8 mouse cellular contexts compared by ENCODE assay signal in genomic region chr13:17992697-17993514, GRCm38 (mm10). TPM values are rescaled to one million over a fixed set of nuclear protein-coding genes. Genes with fewer than 3 reads are reported as not detected.
DNase-seq lines count a peak whose midpoint lies in the region; ATAC-seq and TF ChIP-seq lines count a peak whose summit lies in the region.

TSS of gene Yae1d1 (minus strand) at chr13:17993349.

- under 1% methylated on average over 54 of the region's 54 CpGs for WGBS in forebrain, embryonic 10.5 days
- WGBS in heart, embryonic 15.5 days, result under 1% methylated on average over 53 of the region's 54 CpGs
- WGBS in liver, embryonic 14.5 days (ENCODE audit: insufficient replicate concordance), result under 1% methylated on average over 54 of the region's 54 CpGs
- under 1% methylated on average over 54 of the region's 54 CpGs for WGBS in neural tube, embryonic 11.5 days
- under 1% methylated on average over 54 of the region's 54 CpGs for WGBS in stomach, postnatal 0 days

- peaks cover 12% of the 10 kb centered on the region for H3K4me1 ChIP-seq in forebrain, embryonic 10.5 days
- H3K4me1 ChIP-seq in heart, embryonic 15.5 days (replicated peaks), result peaks cover 7% of the 10 kb centered on the region
- peaks cover 0 to 6% of the 10 kb centered on the region in 2 experiments; a peak in 1 of 4 replicates for H3K4me1 ChIP-seq in liver, embryonic 14.5 days (replicated peaks; ENCODE audit: control insufficient read depth in 2 of 2, insufficient read depth in 2 of 2, low read length in 1 of 2)
- peaks cover 4% of the 10 kb centered on the region; the same call in 1 of the 2 replicates for H3K4me1 ChIP-seq in neural tube, embryonic 11.5 days (ENCODE audit: control insufficient read depth, insufficient read depth, low read length)
- no peaks in the 10 kb centered on the region for H3K4me1 ChIP-seq in stomach, postnatal 0 days (replicated peaks; ENCODE audit: control insufficient read depth, insufficient read depth)

- H3K27me3 ChIP-seq in forebrain, embryonic 10.5 days (ENCODE audit: poor library complexity, severe bottlenecking), result no peaks in the 10 kb centered on the region
- no peaks in the 10 kb centered on the region for H3K27me3 ChIP-seq in heart, embryonic 15.5 days
- no peaks in the 10 kb centered on the region for H3K27me3 ChIP-seq in liver, embryonic 14.5 days (ENCODE audit: control insufficient read depth, insufficient read depth, low read length)
- H3K27me3 ChIP-seq in neural tube, embryonic 11.5 days (ENCODE audit: control insufficient read depth, insufficient read depth, low read length), result no peaks in the 10 kb centered on the region
- H3K27me3 ChIP-seq in stomach, postnatal 0 days (ENCODE audit: control insufficient read depth, insufficient read depth, low read length), result no peaks in the 10 kb centered on the region

- no peaks in the 10 kb centered on the region for H3K9me3 ChIP-seq in forebrain, embryonic 10.5 days
- no peaks in the 10 kb centered on the region for H3K9me3 ChIP-seq in heart, embryonic 15.5 days (replicated peaks)
- no peaks in the 10 kb centered on the region for H3K9me3 ChIP-seq in liver, embryonic 14.5 days (ENCODE audit: control insufficient read depth, low read length)
- H3K9me3 ChIP-seq in neural tube, embryonic 11.5 days (ENCODE audit: control insufficient read depth, low read length), result no peaks in the 10 kb centered on the region
- H3K9me3 ChIP-seq in stomach, postnatal 0 days (ENCODE audit: control insufficient read depth, low read length), result no peaks in the 10 kb centered on the region

- peak within 1 kb of the TSS; percentile 80 for H3K4me2 ChIP-seq in heart, embryonic 15.5 days
- H3K4me2 ChIP-seq in liver, embryonic 14.5 days (ENCODE audit: low read depth), result peak within 1 kb of the TSS; percentile 73
- H3K4me2 ChIP-seq in neural tube, embryonic 11.5 days (ENCODE audit: low read depth), result peak within 1 kb of the TSS; percentile 71
- H3K4me2 ChIP-seq in stomach, postnatal 0 days (replicated peaks; ENCODE audit: low read depth), result peak within 1 kb of the TSS; percentile 52

- TF ChIP-seq EP300 in liver, embryonic 14.5 days (IDR thresholded peaks at IDR 0.05; ENCODE audit: low read depth), result no peak
- TF ChIP-seq EP300 in stomach, postnatal 0 days (optimal IDR thresholded peaks at IDR 0.05), result peak; percentile 47

- peak within 1 kb of the TSS; percentile 85 for H3K9ac ChIP-seq in heart, embryonic 15.5 days
- H3K9ac ChIP-seq in liver, embryonic 14.5 days (replicated peaks), result peak within 1 kb of the TSS; percentile 83
- peak within 1 kb of the TSS; percentile 79 for H3K9ac ChIP-seq in neural tube, embryonic 11.5 days (ENCODE audit: low read length)
- H3K9ac ChIP-seq in stomach, postnatal 0 days (ENCODE audit: low read length), result peak within 1 kb of the TSS; percentile 82

- H3K27ac ChIP-seq in forebrain, embryonic 10.5 days, result peak within 1 kb of the TSS; percentile 89
- H3K27ac ChIP-seq in heart, embryonic 15.5 days, result peak within 1 kb of the TSS; percentile 91
- peak within 1 kb of the TSS; percentile 37 for H3K27ac ChIP-seq in liver, embryonic 14.5 days
- H3K27ac ChIP-seq in neural tube, embryonic 11.5 days (ENCODE audit: low read depth, low read length), result peak within 1 kb of the TSS; percentile 31; the same call in 1 of the 2 replicates
- peak within 1 kb of the TSS; percentile 90 for H3K27ac ChIP-seq in stomach, postnatal 0 days (replicated peaks)

- H3K4me3 ChIP-seq in forebrain, embryonic 10.5 days, result peak within 1 kb of the TSS; percentile 82
- peak within 1 kb of the TSS; percentile 94 for H3K4me3 ChIP-seq in heart, embryonic 15.5 days
- H3K4me3 ChIP-seq in liver, embryonic 14.5 days (ENCODE audit: insufficient read depth in 1 of 2, low read depth in 2 of 2, low read length in 2 of 2), result peak within 1 kb of the TSS; percentile 78 to 90
- H3K4me3 ChIP-seq in neural tube, embryonic 11.5 days (ENCODE audit: low read depth, low read length), result peak within 1 kb of the TSS; percentile 71
- peak within 1 kb of the TSS; percentile 66 for H3K4me3 ChIP-seq in stomach, postnatal 0 days (ENCODE audit: low read depth, low read length)

- ATAC-seq in heart, embryonic 15.5 days (replicated peaks; ENCODE audit: insufficient number of reproducible peaks, insufficient read depth, low FRiP score, low read depth), result peak; percentile 97
- peak; percentile 90 for ATAC-seq in liver, embryonic 14.5 days (ENCODE audit: insufficient read depth)
- ATAC-seq in neural tube, embryonic 11.5 days (ENCODE audit: insufficient read depth, low FRiP score, low TSS enrichment), result peak; percentile 97
- ATAC-seq in stomach, postnatal 0 days (ENCODE audit: low FRiP score, low TSS enrichment), result peak; percentile 99

- H3K36me3 ChIP-seq in forebrain, embryonic 10.5 days (replicated peaks), result peaks cover 16% of the 10 kb centered on the region
- peaks cover under 1% of the 10 kb centered on the region; the same call in 1 of the 2 replicates for H3K36me3 ChIP-seq in heart, embryonic 15.5 days
- H3K36me3 ChIP-seq in liver, embryonic 14.5 days (replicated peaks; ENCODE audit: control insufficient read depth, insufficient read depth, low read depth), result no peaks in the 10 kb centered on the region; the same call in 1 of the 2 replicates
- no peaks in the 10 kb centered on the region for H3K36me3 ChIP-seq in neural tube, embryonic 11.5 days (ENCODE audit: control insufficient read depth, insufficient read depth, low read length)
- H3K36me3 ChIP-seq in stomach, postnatal 0 days (ENCODE audit: control insufficient read depth, insufficient read depth, low read length), result no peaks in the 10 kb centered on the region

- DNase-seq in CD8-positive naive resting alpha-beta T cell, adult 2 months (ENCODE audit: low read depth in 2 of 2, low spot score in 2 of 2), result peak; percentile 81 to 85
- DNase-seq in c-Kit-positive CD71-negative TER-119-negative erythroid progenitor cells, embryonic 14.5 days (ENCODE audit: low read depth), result peak; percentile 84
- DNase-seq in forebrain, embryonic 10.5 days (ENCODE audit: extremely low spot score, low spot score), result peak; percentile 93
- peak; percentile 94 to 95 for DNase-seq in kidney, postnatal 25 days
- peak; percentile 66 to 75 (median 71) for DNase-seq in liver, embryonic 14.5 days (ENCODE audit: low read depth in 3 of 3, low spot score in 3 of 3)
- peak; percentile 96 for DNase-seq in neural tube, embryonic 11.5 days (ENCODE audit: low spot score)
- DNase-seq in stomach, postnatal 0 days (ENCODE audit: low spot score), result peak; percentile 93

- TF ChIP-seq CTCF in liver, embryonic 14.5 days (IDR thresholded peaks at IDR 0.05; ENCODE audit: low read depth), result peak; percentile 64
- peak; percentile 73 for TF ChIP-seq CTCF in stomach, postnatal 0 days (IDR thresholded peaks at IDR 0.05; ENCODE audit: low read depth)

RNA-seq across cellular contexts. Expression of gene Yae1d1, which starts in this region (rescaled TPM):
- 98.8 and 99.4 TPM in 2 replicates for polyA plus RNA-seq in forebrain, embryonic 10.5 days (2016; fragmentation: Nextera tagmentation; extraction: Ambion mirVana)
- 72.3 and 73.2 TPM in 2 replicates for polyA plus RNA-seq in heart, embryonic 15.5 days (2015; fragmentation: Nextera tagmentation; extraction: Ambion mirVana)
- polyA plus RNA-seq in liver, embryonic 14.5 days (2012; rRNA removed), result 2.6 and 10.8 TPM in 2 replicates
- polyA plus RNA-seq in liver, embryonic 14.5 days (2014; fragmentation: Nextera tagmentation; extraction: Ambion mirVana), result 19.0 and 19.6 TPM in 2 replicates
- polyA plus RNA-seq in neural tube, embryonic 11.5 days (2014; fragmentation: Nextera tagmentation; extraction: Ambion mirVana), result 84.2 and 87.5 TPM in 2 replicates
- 44.2 and 45.9 TPM in 2 replicates for polyA plus RNA-seq in stomach, postnatal 0 days (2015; fragmentation: Nextera tagmentation; extraction: Ambion mirVana)

Comparison
In these comparisons a context has a peak if more than half of its experiments do, and no peak if none do; other contexts are left out.
1. Peak in every context shown above with its lines: DNase-seq, ATAC-seq, H3K4me3 ChIP-seq and H3K27ac ChIP-seq.
2. H3K27ac ChIP-seq: peak in every context shown above with its lines; median percentile 91 in heart, embryonic 15.5 days; 90 in stomach, postnatal 0 days; 89 in forebrain, embryonic 10.5 days; 37 in liver, embryonic 14.5 days; 31 in neural tube, embryonic 11.5 days.